Mouse (Mus musculus) spleen, adult 2 months (tissue): ENCODE data around the gene Hectd4.

ENCODE experiments used
- CTCF ChIP-seq: fragments of 200-500 bp; IDR thresholded peaks from 2 replicates; pipeline ENCODE4 v1.5.1; 2011; ENCODE audit warnings: mild to moderate bottlenecking, inconsistent platforms; ENCODE audit not compliant: insufficient read depth, insufficient read length, insufficient replicate concordance; ENCODE audit errors: extremely low read depth
- POLR2A ChIP-seq: fragments of 200-500 bp; IDR thresholded peaks from 2 replicates; pipeline ENCODE4 v1.6.1; 2011; ENCODE audit warnings: low read depth, low read length, inconsistent platforms

DNA sequence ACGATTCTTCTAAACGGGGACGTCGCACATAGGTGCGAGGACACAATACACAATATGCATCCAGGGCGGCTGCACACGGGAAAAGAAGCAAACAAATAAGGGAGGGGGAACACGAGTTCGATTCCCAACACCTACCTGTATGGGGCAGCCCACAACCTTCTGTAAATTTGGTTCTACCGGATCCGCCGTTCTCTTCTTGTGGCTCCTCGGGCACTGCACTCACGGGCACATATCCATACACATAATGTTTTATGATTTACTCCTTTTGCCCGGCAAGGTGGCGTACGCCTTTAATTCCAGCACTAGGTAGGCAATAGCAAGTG, 28.5 kb upstream of the Hectd4 start:
- no peak for TF ChIP-seq POLR2A
- no peak for TF ChIP-seq CTCF
